Mouse (Mus musculus) kidney, embryonic 15.5 days (tissue): ENCODE measurements around the gene Kdm5b. TPM values are rescaled to one million over a fixed set of nuclear protein-coding genes. Genes with fewer than 3 reads are reported as not detected.
"Not testable (repeated sequence)": the region's sequence is repeated elsewhere in the genome, so short reads cannot be mapped to it uniquely, and the experiment has no call there.

ENCODE experiments used
- ATAC-seq: fragments of 200-750 bp; cut with Nextera tagmentation; replicated peaks from 2 replicates; pipeline ENCODE4 v1.8.0; 2017; ENCODE audit warnings: moderate TSS enrichment; ENCODE audit not compliant: low FRiP score
- H3K27ac ChIP-seq: fragments of 300-500 bp; sonication (generic); 2 replicates; pipeline ENCODE4 v1.5.1; 2015; ENCODE audit warnings: mild to moderate bottlenecking, inconsistent platforms
- H3K27me3 ChIP-seq: fragments of 300-500 bp; sonication (generic); 2 replicates; pipeline ENCODE4 v1.6.1; 2015; ENCODE audit warnings: inconsistent platforms
- H3K36me3 ChIP-seq: fragments of 300-500 bp; sonication (generic); 2 replicates; pipeline ENCODE4 v1.6.1; 2015; ENCODE audit warnings: inconsistent platforms
- H3K4me1 ChIP-seq: fragments of 300-500 bp; sonication (generic); 2 replicates; pipeline ENCODE4 v1.6.1; 2015; ENCODE audit warnings: inconsistent platforms
- H3K4me2 ChIP-seq: fragments of 300-500 bp; sonication (generic); 2 replicates; pipeline ENCODE4 v1.6.1; 2015; ENCODE audit warnings: moderate library complexity, mild to moderate bottlenecking, inconsistent platforms
- H3K4me3 ChIP-seq: fragments of 300-500 bp; sonication (generic); replicated peaks from 2 replicates; pipeline ENCODE4 v1.5.1; 2015; ENCODE audit warnings: mild to moderate bottlenecking, inconsistent platforms
- H3K9ac ChIP-seq: fragments of 300-500 bp; sonication (generic); 2 replicates; pipeline ENCODE4 v1.6.1; 2015; ENCODE audit warnings: mild to moderate bottlenecking, inconsistent platforms
- H3K9me3 ChIP-seq: fragments of 300-500 bp; sonication (generic); replicated peaks from 2 replicates; pipeline ENCODE4 v1.6.1; 2016; ENCODE audit warnings: inconsistent platforms
- WGBS: fragments of 180-500 bp; shearing (Covaris S2); methylation state at CpG from one replicate; pipeline ENCODE4 v1.1.7; 2015; ENCODE audit warnings: mixed read lengths; 5-methylcytosine and 5-hydroxymethylcytosine counted together
- polyA plus RNA-seq: library from polyadenylated mRNA; unstranded; fragments of >200 nt; fragmentation: Nextera tagmentation; extraction: Ambion mirVana; gene quantifications from 2 replicates; pipeline ENCODE4 v1.2.1, GENCODE M21; 2015

Kdm5b gene
- 54.2 and 56.2 TPM in 2 replicates for polyA plus RNA-seq

DNA sequence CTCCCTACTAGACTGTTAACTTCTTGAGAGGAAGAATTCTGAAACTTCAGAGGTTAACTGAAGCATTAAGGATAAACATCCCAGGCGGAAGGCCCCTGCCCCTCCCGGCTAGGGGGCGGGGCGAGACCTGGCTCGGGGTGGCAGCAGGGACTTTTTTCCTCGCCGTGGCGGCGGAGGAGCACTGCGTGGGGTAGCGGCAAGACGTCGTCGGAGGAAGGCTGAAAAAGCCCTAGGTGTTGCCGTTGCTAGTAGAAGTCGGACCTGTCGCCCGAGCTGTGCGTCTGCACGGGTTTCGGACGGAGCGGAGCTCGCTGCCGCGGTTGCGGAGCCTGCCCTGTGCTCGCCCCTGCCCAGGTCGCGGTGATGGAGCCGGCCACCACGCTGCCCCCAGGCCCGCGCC is at the start of gene Kdm5b:
Gene Kdm5b (plus strand): TSS at position 196 of the 400 bp plus-strand sequence.
- Histone ChIP-seq H3K4me2 (peak within 1 kb of the TSS; percentile 71), H3K36me3 (no peaks in the 10 kb centered on the region), H3K9ac (peak within 1 kb of the TSS; percentile 99), H3K27me3 (no peaks in the 10 kb centered on the region), H3K4me3 (peak within 1 kb of the TSS; percentile 99), H3K27ac (peak within 1 kb of the TSS; percentile 89), H3K4me1 (peaks cover 36% of the 10 kb centered on the region), H3K9me3 (no peaks in the 10 kb centered on the region)
- WGBS = under 1% methylated on average over 34 of the region's 34 CpGs
- no peak; the same call in 1 of the 2 replicates for ATAC-seq

DNA sequence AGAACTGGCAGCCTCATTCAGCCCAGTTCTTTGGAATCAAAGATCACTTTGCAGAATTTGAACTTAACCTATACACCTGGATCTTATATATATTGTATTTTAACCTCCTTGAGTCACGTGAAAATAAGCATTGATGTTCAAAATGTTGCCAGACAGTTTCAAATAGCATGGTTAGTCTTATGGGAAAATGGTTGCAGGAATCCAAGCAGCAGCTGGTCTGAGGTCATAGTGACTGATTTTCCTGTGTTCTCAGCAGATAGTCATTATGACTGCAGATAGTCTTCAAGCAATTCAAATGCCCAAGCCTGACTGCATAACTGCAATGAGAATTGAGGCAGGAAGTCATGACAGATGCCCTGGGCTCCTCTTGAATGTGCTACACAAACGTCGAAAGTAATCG is 47.8 kb upstream of the Kdm5b start:
- WGBS = 73% methylated on average over 4 of the region's 4 CpGs
- Histone ChIP-seq H3K9ac (no peak overlapping the region), H3K4me3 (no peak overlapping the region), H3K36me3 (peaks cover 18% of the 10 kb centered on the region), H3K9me3 (no peaks in the 10 kb centered on the region), H3K4me2 (no peak overlapping the region), H3K27ac (no peak overlapping the region), H3K27me3 (peaks cover 14% of the 10 kb centered on the region), H3K4me1 (peaks cover 34% of the 10 kb centered on the region)
- no peak for ATAC-seq

DNA sequence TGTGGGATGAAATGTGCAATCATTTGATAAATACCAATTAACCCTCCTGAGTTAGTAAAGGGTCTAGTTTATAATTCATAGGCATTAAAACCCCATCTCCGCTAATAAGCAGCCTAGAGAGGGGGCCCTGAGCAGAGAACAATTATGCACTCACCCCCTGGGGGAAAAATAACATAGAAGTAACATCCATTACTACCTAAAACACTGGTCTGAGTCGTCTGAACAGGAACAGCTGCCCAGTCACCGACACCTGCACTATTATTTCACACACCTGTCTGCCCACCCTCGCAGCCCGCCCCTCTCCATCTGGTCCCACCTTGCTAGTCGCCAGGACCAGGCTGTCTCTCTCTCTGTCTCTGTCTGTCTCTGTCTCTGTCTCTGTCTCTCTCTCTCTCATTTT is 47.4 kb upstream of the Kdm5b start:
- Histone ChIP-seq H3K4me3 (no peak overlapping the region), H3K9me3 (no peaks in the 10 kb centered on the region), H3K27ac (no peak overlapping the region), H3K4me2 (peak overlapping the region; percentile 84), H3K9ac (no peak overlapping the region), H3K27me3 (peaks cover 14% of the 10 kb centered on the region), H3K4me1 (peaks cover 37% of the 10 kb centered on the region), H3K36me3 (peaks cover 14% of the 10 kb centered on the region)
- no peak for ATAC-seq
- WGBS = 50% methylated on average over 6 of the region's 6 CpGs

DNA sequence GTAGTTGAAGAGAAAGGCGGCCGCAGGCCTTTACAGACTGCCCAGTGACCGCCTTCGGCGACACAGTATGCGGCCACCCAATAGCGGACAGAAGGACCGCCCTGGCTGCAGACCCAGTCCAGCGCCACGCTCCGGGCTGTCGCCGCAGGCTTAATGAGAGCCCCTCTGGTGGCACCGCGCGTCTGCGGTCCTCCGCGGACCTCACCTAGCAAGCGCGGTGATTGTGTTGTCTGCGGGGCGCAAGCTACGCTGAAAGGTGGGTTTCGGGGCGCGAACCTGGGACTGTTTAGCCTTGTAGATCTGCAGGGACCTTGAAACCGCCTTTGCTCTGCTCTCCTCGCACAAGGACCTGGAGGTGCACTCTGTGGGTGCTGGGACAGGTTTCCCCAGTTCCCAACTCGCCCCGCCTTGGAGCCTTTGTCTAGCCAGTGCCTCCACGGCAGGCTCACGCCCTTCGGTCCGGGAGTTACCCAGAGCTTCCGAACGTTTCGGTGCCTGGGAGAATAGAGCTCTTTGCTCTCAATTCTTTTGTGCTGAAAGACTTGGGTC is 46.6 kb upstream of the Kdm5b start:
- H3K9ac ChIP-seq = peak overlapping the region; percentile 50
- H3K4me1 ChIP-seq = peaks cover 39% of the 10 kb centered on the region
- H3K9me3 ChIP-seq = no peaks in the 10 kb centered on the region
- peak overlapping the region; percentile 19; the same call in 1 of the 2 replicates for H3K27ac ChIP-seq
- WGBS = 2% methylated on average over 38 of the region's 38 CpGs
- peak; percentile 55 for ATAC-seq
- peak overlapping the region; percentile 49 for H3K4me3 ChIP-seq
- H3K4me2 ChIP-seq = peak overlapping the region; percentile 84
- H3K36me3 ChIP-seq = peaks cover 8% of the 10 kb centered on the region; the same call in 1 of the 2 replicates
- peaks cover 14% of the 10 kb centered on the region for H3K27me3 ChIP-seq

DNA sequence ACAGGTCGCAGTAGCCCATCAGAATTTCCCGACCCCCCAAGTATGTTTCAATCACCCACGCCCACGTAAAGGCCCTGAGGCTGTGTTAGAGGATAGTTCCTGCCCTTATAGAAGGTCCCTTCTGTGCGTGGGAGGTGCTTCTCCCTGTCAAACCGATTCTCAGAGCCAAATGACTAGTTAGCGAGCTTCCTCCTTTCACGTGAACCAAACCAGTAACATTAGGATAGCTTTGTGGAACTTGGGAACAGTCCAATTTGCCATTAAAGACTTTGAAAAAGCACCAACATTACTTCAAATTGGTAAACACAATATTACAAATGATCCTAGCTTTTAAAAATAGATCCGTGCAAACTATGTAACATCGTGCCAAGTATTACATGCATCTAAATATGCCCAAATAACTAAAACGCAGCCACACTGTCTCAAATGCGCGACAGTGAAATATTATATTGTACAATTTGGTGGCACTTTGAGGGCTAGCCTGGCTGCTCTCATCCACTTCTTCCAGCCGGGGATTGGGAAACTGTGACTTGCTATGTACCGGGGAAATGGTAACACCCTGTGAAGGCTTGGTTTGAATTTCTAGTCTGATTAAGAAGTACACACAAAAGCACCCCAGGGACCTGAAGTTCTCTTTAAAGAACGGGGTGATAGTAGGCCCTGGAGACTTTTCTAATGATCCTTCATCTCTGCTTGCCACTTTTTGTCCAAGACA is 45.9 kb upstream of the Kdm5b start:
- Histone ChIP-seq H3K36me3 (peaks cover 5% of the 10 kb centered on the region; the same call in 1 of the 2 replicates), H3K27me3 (peaks cover 14% of the 10 kb centered on the region), H3K4me2 (peak overlapping the region; percentile 84), H3K9me3 (no peaks in the 10 kb centered on the region), H3K9ac (peak overlapping the region; percentile 50), H3K4me3 (peak overlapping the region; percentile 49), H3K4me1 (peaks cover 44% of the 10 kb centered on the region), H3K27ac (peak overlapping the region; percentile 19; the same call in 1 of the 2 replicates)
- WGBS = 38% methylated on average over 16 of the region's 16 CpGs
- no peak for ATAC-seq

DNA sequence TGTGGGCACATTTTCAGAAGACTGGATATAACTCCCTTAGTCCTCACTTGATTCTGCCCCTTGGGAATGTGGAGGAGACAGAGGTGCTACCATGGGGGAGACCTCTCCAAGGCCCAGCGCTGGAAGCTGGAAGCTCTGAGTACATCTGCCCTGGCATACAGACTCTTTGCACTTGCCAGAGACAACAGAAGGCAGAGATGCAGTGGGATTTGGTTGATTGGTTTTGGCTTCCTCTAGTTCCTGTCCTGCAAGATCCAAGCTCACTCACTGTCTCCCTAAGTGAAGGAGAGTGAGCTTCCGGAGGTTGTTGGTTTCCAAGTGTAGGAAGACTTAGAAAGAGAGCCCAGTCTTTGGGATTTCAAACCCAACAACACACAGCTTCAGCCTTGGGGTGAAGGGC is 44.1 kb upstream of the Kdm5b start:
- no peak for ATAC-seq
- peak overlapping the region; percentile 84 for H3K27ac ChIP-seq
- H3K9ac ChIP-seq = no peak overlapping the region
- no peak overlapping the region for H3K4me3 ChIP-seq
- H3K27me3 ChIP-seq = peaks cover 14% of the 10 kb centered on the region
- no peak overlapping the region for H3K4me2 ChIP-seq
- 71% methylated on average over 2 of the region's 2 CpGs for WGBS
- H3K36me3 ChIP-seq = no peaks in the 10 kb centered on the region
- peaks cover 47% of the 10 kb centered on the region for H3K4me1 ChIP-seq
- no peaks in the 10 kb centered on the region for H3K9me3 ChIP-seq

DNA sequence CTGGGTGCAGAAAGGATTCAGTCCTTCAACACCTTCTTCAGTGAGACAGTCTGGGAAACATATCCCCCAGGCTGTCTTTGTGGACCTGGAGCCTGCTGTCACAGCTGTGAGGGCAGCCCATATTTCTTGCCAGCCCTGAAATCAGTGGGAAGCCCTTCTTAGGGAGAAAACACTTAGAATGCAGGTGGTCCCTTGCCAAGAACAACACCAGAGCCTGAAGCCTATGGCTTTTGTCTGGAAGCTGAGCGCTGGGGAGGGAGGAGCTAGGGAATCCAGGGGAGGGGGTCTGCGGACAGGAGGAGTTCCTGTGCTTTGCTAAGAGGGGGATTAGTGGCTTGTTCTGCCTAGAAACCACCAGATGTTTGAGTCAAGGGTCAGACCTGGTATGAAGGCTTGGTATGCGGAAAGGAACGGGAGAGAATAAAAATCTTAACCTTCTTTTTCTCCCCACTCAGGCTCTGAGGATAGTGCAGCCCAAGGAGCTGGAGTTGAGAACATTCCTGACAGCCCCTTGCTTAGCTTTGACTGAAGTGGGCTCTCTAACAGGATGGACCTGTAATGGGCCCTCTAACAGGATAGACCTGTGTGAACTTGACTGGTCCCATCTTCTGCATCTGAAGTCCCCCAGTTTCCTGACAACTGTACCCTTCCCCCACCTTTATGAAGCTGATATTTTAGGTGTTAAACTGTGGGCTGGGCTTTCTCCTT is 43.3 kb upstream of the Kdm5b start:
- peak; percentile 78 for ATAC-seq

DNA sequence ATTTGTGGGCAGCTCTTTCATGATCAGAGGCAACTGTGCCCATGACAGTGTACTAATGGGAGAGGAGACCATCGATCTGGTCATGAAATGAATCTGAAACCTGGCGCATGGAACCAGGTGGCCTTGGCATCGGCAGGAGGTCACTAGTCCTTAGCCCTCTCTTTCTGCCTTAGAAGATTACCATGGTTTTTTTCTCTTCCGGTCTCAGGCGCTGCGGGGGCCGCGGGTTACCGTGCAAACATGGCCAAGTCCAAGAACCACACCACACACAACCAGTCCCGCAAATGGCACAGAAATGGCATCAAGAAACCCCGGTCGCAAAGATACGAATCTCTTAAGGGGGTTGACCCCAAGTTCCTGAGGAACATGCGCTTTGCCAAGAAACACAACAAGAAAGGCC is 42.1 kb upstream of the Kdm5b start:
- H3K4me3 ChIP-seq, H3K27me3 ChIP-seq, H3K9me3 ChIP-seq, ATAC-seq, H3K4me2 ChIP-seq, H3K36me3 ChIP-seq, H3K9ac ChIP-seq: not testable (repeated sequence)
- Histone ChIP-seq H3K27ac (peak overlapping the region; percentile 84; the same call in 1 of the 2 replicates), H3K4me1 (peaks cover 41% of the 10 kb centered on the region)
- 92% methylated on average over 14 of the region's 14 CpGs for WGBS

More for the DNA sequence above, 43.3 kb upstream of the Kdm5b start:
- 17% methylated on average over 4 of the region's 4 CpGs for WGBS
- peaks cover 11% of the 10 kb centered on the region for H3K27me3 ChIP-seq
- H3K4me1 ChIP-seq = peaks cover 47% of the 10 kb centered on the region
- H3K9ac ChIP-seq = no peak overlapping the region
- no peaks in the 10 kb centered on the region for H3K36me3 ChIP-seq
- H3K4me3 ChIP-seq = no peak overlapping the region
- H3K4me2 ChIP-seq = no peak overlapping the region
- H3K9me3 ChIP-seq = no peaks in the 10 kb centered on the region
- peak overlapping the region; percentile 84 for H3K27ac ChIP-seq

DNA sequence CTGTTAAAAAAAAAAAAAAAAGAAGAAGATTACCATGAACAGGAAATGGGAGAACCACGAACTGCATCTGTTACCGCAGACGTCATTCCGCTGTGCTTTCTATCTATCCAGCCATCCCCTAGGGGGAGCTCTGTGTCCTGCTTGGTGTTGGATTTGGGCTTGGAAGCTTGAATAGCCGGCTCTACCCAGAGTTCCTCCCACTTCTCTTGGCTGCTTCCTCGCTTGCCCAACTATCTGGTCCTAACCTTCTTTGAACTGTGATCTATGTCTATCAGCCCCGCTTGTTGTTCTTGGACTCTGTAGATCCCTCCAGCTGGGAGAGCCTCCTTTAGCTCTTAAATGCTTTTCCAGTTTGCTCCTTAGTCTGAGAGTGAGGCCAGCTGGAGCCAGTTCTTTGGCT is 41.3 kb upstream of the Kdm5b start:
- peaks cover 33% of the 10 kb centered on the region for H3K4me1 ChIP-seq
- no peak overlapping the region for H3K4me2 ChIP-seq
- no peaks in the 10 kb centered on the region for H3K9me3 ChIP-seq
- WGBS = 4% methylated on average over 7 of the region's 7 CpGs
- ATAC-seq = peak; percentile 87
- H3K36me3 ChIP-seq = no peaks in the 10 kb centered on the region
- H3K27ac ChIP-seq = no peak overlapping the region
- no peaks in the 10 kb centered on the region for H3K27me3 ChIP-seq
- H3K9ac ChIP-seq = no peak overlapping the region
- H3K4me3 ChIP-seq = no peak overlapping the region

DNA sequence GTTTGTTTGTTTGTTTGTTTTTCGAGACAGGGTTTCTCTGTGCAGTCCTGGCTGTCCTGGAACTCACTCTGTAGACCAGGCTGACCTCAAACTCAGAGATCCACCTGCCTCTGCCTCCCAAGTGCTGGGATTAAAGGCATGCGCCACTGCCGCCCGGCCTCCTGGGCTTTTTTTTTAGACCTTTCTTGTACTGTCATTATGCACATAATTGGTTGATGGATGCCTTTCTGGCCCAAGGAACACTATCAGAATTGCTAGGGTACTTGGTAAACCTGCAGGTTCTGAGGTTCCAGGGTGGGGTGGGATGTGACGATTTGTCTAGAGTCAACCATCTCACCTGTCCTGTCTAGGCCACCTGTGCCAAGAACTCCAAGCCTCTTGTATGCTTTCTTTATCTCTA is 40.8 kb upstream of the Kdm5b start:
- not testable (repeated sequence) for H3K9me3 ChIP-seq, H3K27me3 ChIP-seq, H3K4me2 ChIP-seq, H3K4me3 ChIP-seq, H3K36me3 ChIP-seq, H3K9ac ChIP-seq, ATAC-seq, H3K27ac ChIP-seq
- peaks cover 31% of the 10 kb centered on the region for H3K4me1 ChIP-seq
- 88% methylated on average over 5 of the region's 5 CpGs for WGBS

DNA sequence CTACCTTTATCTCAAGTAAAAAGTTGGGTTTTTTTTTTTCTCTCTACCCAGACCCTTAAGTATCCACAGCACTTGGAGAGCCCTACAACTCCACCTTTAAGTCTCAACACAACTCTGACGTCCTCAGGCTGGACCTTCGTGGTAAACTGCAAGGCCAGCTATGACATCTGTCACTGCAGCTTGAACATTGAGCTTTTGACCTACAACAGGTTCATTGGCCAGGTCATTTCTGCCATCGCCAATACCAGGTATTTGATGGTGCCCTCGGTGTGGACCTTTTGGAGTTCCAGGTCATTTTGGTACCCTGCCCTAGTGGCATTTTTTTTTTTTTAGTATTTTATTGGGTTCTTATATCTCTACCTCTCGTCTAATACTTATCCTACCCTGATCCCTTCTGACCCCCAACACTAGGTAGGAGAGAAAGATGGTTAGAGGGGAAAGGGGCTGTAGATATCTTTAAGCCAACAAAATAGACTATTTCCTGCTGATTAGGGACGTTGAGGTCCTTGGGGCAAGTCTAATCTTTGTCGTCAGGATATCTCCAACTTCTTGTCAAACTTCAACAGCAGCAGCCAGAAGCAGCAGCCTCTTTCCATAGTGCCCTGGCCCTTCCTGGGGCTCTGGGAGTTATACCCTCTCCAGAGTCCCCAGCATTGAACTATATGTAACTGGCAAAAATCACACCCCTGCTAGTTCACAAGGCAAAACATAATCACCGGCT is 39.8 kb upstream of the Kdm5b start:
- ATAC-seq = no peak
- H3K36me3 ChIP-seq = no peaks in the 10 kb centered on the region
- no peak overlapping the region for H3K27ac ChIP-seq
- H3K27me3 ChIP-seq = no peaks in the 10 kb centered on the region
- peaks cover 26% of the 10 kb centered on the region for H3K4me1 ChIP-seq
- 79% methylated on average over 8 of the region's 8 CpGs for WGBS
- H3K9me3 ChIP-seq = no peaks in the 10 kb centered on the region
- H3K9ac ChIP-seq = no peak overlapping the region
- H3K4me2 ChIP-seq = no peak overlapping the region
- no peak overlapping the region for H3K4me3 ChIP-seq
